23 mouse cellular contexts compared by ENCODE assay signal in the genomic region with DNA sequence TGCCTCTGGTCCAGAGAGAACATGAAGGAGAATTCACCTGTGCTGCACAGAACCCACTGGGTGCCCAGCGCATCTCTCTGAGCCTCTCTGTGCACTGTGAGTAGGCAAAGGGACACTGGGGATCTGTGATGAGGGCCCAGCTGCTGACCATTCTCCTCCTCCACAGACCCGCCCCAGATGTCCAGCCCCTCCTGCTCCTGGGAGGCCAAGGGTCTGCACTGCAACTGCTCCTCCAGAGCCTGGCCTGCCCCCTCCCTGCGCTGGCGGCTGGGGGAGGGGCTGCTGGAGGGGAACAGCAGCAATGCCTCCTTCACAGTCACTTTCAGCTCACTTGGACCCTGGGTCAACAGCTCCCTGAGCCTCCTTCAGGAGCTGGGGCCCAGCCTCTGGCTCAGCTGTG. TPM values are rescaled to one million over a fixed set of nuclear protein-coding genes. Genes with fewer than 3 reads are reported as not detected.
DNase-seq lines count a peak whose midpoint lies in the region; ATAC-seq lines count a peak whose summit lies in the region.
"Not testable (repeated sequence)": the region's sequence is repeated elsewhere in the genome, so short reads cannot be mapped to it uniquely, and the experiment has no call there.
"Had no signal": no experiment of that assay in that cellular context is flagged by ENCODE, and none has a peak within 500 bp of the region (broad histone marks: within the 10 kb centered on the region; RNA-seq: fewer than 3 reads in every experiment).

No protein-coding gene starts in this region.

- WGBS in embryonic facial prominence, embryonic 10.5 days: 31% methylated on average over 4 of the region's 4 CpGs
- WGBS in hindbrain, embryonic 12.5 days: 36% methylated on average over 3 of the region's 4 CpGs
- WGBS in kidney, embryonic 16.5 days: 24% methylated on average over 3 of the region's 4 CpGs
- 32% methylated on average over 4 of the region's 4 CpGs for WGBS in limb, embryonic 11.5 days
- WGBS in midbrain, embryonic 11.5 days: 36% methylated on average over 4 of the region's 4 CpGs

- ATAC-seq in hindbrain, embryonic 12.5 days (ENCODE audit: low FRiP score): peak; percentile 22; the same call in 1 of the 2 replicates
- ATAC-seq in kidney, embryonic 16.5 days (ENCODE audit: low FRiP score, low TSS enrichment): peak; percentile 60; the same call in 1 of the 2 replicates
- 0 out of 2 replicates have a peak, but pooled peaks have one; percentile 44 for ATAC-seq in limb, embryonic 11.5 days (ENCODE audit: insufficient number of reproducible peaks, low FRiP score, low TSS enrichment, low read depth)
- ATAC-seq in midbrain, embryonic 11.5 days (ENCODE audit: low FRiP score): 0 out of 2 replicates have a peak, but pooled peaks have one; percentile 16

- H3K4me1 ChIP-seq in embryonic facial prominence, embryonic 10.5 days; hindbrain, embryonic 12.5 days; kidney, embryonic 16.5 days (ENCODE audit: insufficient read depth, low read length); limb, embryonic 11.5 days (ENCODE audit: control insufficient read depth, insufficient read depth, low read length); midbrain, embryonic 11.5 days (ENCODE audit: control insufficient read depth, insufficient read depth, low read length): not testable (repeated sequence)

- not testable (repeated sequence) for H3K9me3 ChIP-seq in embryonic facial prominence, embryonic 10.5 days; hindbrain, embryonic 12.5 days (replicated peaks); kidney, embryonic 16.5 days (ENCODE audit: low read length); limb, embryonic 11.5 days (ENCODE audit: control insufficient read depth, low read length); midbrain, embryonic 11.5 days (ENCODE audit: control insufficient read depth, low read length)

- not testable (repeated sequence) for H3K4me3 ChIP-seq in embryonic facial prominence, embryonic 10.5 days; hindbrain, embryonic 12.5 days; kidney, embryonic 16.5 days (ENCODE audit: low read length); limb, embryonic 11.5 days (ENCODE audit: low read depth, low read length); midbrain, embryonic 11.5 days (ENCODE audit: low read depth, low read length)

- not testable (repeated sequence) for H3K9ac ChIP-seq in hindbrain, embryonic 12.5 days; kidney, embryonic 16.5 days (replicated peaks; ENCODE audit: low read length); limb, embryonic 11.5 days (ENCODE audit: low read length); midbrain, embryonic 11.5 days (ENCODE audit: low read length)

- H3K27ac ChIP-seq in embryonic facial prominence, embryonic 10.5 days (replicated peaks): 0 out of 2 replicates have a peak overlapping the region, but pooled peaks have one; percentile 6
- H3K27ac ChIP-seq in hindbrain, embryonic 12.5 days; kidney, embryonic 16.5 days (ENCODE audit: low read length); limb, embryonic 11.5 days (replicated peaks; ENCODE audit: low read depth, low read length); midbrain, embryonic 11.5 days (ENCODE audit: low read depth, low read length): not testable (repeated sequence)

- not testable (repeated sequence) for H3K27me3 ChIP-seq in embryonic facial prominence, embryonic 10.5 days (replicated peaks; ENCODE audit: low read depth, poor library complexity, severe bottlenecking); hindbrain, embryonic 12.5 days; kidney, embryonic 16.5 days (ENCODE audit: insufficient read depth, low read length); limb, embryonic 11.5 days (ENCODE audit: control insufficient read depth, insufficient read depth, low read length); midbrain, embryonic 11.5 days (ENCODE audit: control insufficient read depth, insufficient read depth, low read length)

- DNase-seq in embryo, embryonic 10.5 days (ENCODE audit: low spot score): peak; percentile 26
- DNase-seq in embryonic facial prominence, embryonic 10.5 days (ENCODE audit: low spot score): peak; percentile 13
- not testable (repeated sequence) for DNase-seq in limb, embryonic 11.5 days (ENCODE audit: low spot score); midbrain, embryonic 11.5 days (ENCODE audit: low spot score, missing footprints)
- DNase-seq in yolk sac, embryonic 10.5 days (ENCODE audit: low spot score): peak; percentile 13

- H3K36me3 ChIP-seq in embryonic facial prominence, embryonic 10.5 days (replicated peaks); hindbrain, embryonic 12.5 days; kidney, embryonic 16.5 days (ENCODE audit: insufficient read depth, low read length); limb, embryonic 11.5 days (ENCODE audit: control insufficient read depth, insufficient read depth, low read length); midbrain, embryonic 11.5 days (ENCODE audit: control insufficient read depth, insufficient read depth, low read length): not testable (repeated sequence)

- H3K4me2 ChIP-seq in hindbrain, embryonic 12.5 days (replicated peaks); kidney, embryonic 16.5 days (replicated peaks; ENCODE audit: low read depth, low read length); limb, embryonic 11.5 days (ENCODE audit: low read depth, severe bottlenecking); midbrain, embryonic 11.5 days: not testable (repeated sequence)

RNA-seq across cellular contexts. Expression of a gene that starts 3.7 kb away (rescaled TPM):
- 0.06 and 0.16 TPM in 2 replicates for polyA plus RNA-seq in embryonic facial prominence, embryonic 10.5 days (2016; fragmentation: Nextera tagmentation; extraction: Ambion mirVana)
- polyA plus RNA-seq in hindbrain, embryonic 12.5 days (2016; fragmentation: Nextera tagmentation; extraction: Ambion mirVana): not detected in 2 replicates
- 1.6 and 2.4 TPM in 2 replicates for polyA plus RNA-seq in kidney, embryonic 16.5 days (2015; fragmentation: Nextera tagmentation; extraction: Ambion mirVana)
- polyA plus RNA-seq in limb, embryonic 11.5 days (2014; fragmentation: Nextera tagmentation; extraction: Ambion mirVana): 0.09 TPM in 1 of 2 replicates, not detected in the other
- not detected in 2 replicates for polyA plus RNA-seq in midbrain, embryonic 11.5 days (2014; fragmentation: Nextera tagmentation; extraction: Ambion mirVana)
- polyA plus RNA-seq: forebrain, embryonic 14.5 days; forebrain, postnatal 0 days; heart, embryonic 11.5 days; hindbrain, embryonic 15.5 days had no signal

RNA-seq across cellular contexts. Expression of a gene that starts 15.7 kb away (rescaled TPM):
- polyA plus RNA-seq in embryonic facial prominence, embryonic 10.5 days (2016; fragmentation: Nextera tagmentation; extraction: Ambion mirVana): 0.17 TPM in 1 of 2 replicates, not detected in the other
- polyA plus RNA-seq in hindbrain, embryonic 12.5 days (2016; fragmentation: Nextera tagmentation; extraction: Ambion mirVana): not detected in 2 replicates
- polyA plus RNA-seq in kidney, embryonic 16.5 days (2015; fragmentation: Nextera tagmentation; extraction: Ambion mirVana): not detected in 2 replicates
- polyA plus RNA-seq in limb, embryonic 11.5 days (2014; fragmentation: Nextera tagmentation; extraction: Ambion mirVana): not detected in 2 replicates
- 0.20 TPM in 1 of 2 replicates, not detected in the other for polyA plus RNA-seq in midbrain, embryonic 11.5 days (2014; fragmentation: Nextera tagmentation; extraction: Ambion mirVana)
- polyA plus RNA-seq: activated CD4-positive, CD25-positive, alpha-beta regulatory T cell, adult 4 months; CD4-positive, CD25-positive, alpha-beta regulatory T cell, adult 4 months; cortical plate, adult 2 months; embryonic facial prominence, embryonic 15.5 days; forebrain, embryonic 11.5 days; forebrain, embryonic 14.5 days; forebrain, postnatal 0 days; frontal cortex, adult 2 months; heart, embryonic 11.5 days; heart, embryonic 14.5 days; heart, postnatal 0 days; hindbrain, embryonic 15.5 days had no signal

RNA-seq across cellular contexts. Expression of a gene that starts 25.1 kb away (rescaled TPM):
- polyA plus RNA-seq in embryonic facial prominence, embryonic 10.5 days (2016; fragmentation: Nextera tagmentation; extraction: Ambion mirVana): not detected in 2 replicates
- 0.27 TPM in 1 of 2 replicates, not detected in the other for polyA plus RNA-seq in hindbrain, embryonic 12.5 days (2016; fragmentation: Nextera tagmentation; extraction: Ambion mirVana)
- 0.92 TPM in 1 of 2 replicates, not detected in the other for polyA plus RNA-seq in kidney, embryonic 16.5 days (2015; fragmentation: Nextera tagmentation; extraction: Ambion mirVana)
- 0.67 TPM in 1 of 2 replicates, not detected in the other for polyA plus RNA-seq in limb, embryonic 11.5 days (2014; fragmentation: Nextera tagmentation; extraction: Ambion mirVana)
- 0.19 TPM in 1 of 2 replicates, not detected in the other for polyA plus RNA-seq in midbrain, embryonic 11.5 days (2014; fragmentation: Nextera tagmentation; extraction: Ambion mirVana)
- polyA plus RNA-seq: brain, embryonic 14.5 days; cortical plate, adult 2 months; forebrain, embryonic 11.5 days; forebrain, embryonic 14.5 days; forebrain, postnatal 0 days; heart, embryonic 11.5 days; hindbrain, embryonic 15.5 days had no signal

RNA-seq across cellular contexts. Expression of a gene that starts 28.9 kb away (rescaled TPM):
- polyA plus RNA-seq in embryonic facial prominence, embryonic 10.5 days (2016; fragmentation: Nextera tagmentation; extraction: Ambion mirVana): not detected in 2 replicates
- not detected in 2 replicates for polyA plus RNA-seq in hindbrain, embryonic 12.5 days (2016; fragmentation: Nextera tagmentation; extraction: Ambion mirVana)
- polyA plus RNA-seq in kidney, embryonic 16.5 days (2015; fragmentation: Nextera tagmentation; extraction: Ambion mirVana): not detected in 2 replicates
- not detected in 2 replicates for polyA plus RNA-seq in limb, embryonic 11.5 days (2014; fragmentation: Nextera tagmentation; extraction: Ambion mirVana)
- not detected in 2 replicates for polyA plus RNA-seq in midbrain, embryonic 11.5 days (2014; fragmentation: Nextera tagmentation; extraction: Ambion mirVana)
- polyA plus RNA-seq: brain, embryonic 14.5 days; C2C12; CD4-positive, CD25-positive, alpha-beta regulatory T cell, adult 4 months; cortical plate, adult 2 months; embryonic facial prominence, embryonic 12.5 days; embryonic facial prominence, embryonic 15.5 days; forebrain, embryonic 11.5 days; forebrain, embryonic 14.5 days; forebrain, postnatal 0 days; frontal cortex, adult 2 months; heart, embryonic 11.5 days; heart, embryonic 14.5 days; heart, postnatal 0 days; hindbrain, embryonic 15.5 days; intestine, embryonic 14.5 days had no signal

RNA-seq across cellular contexts. Expression of a gene that starts 32.2 kb away (rescaled TPM):
- polyA plus RNA-seq in embryonic facial prominence, embryonic 10.5 days (2016; fragmentation: Nextera tagmentation; extraction: Ambion mirVana): 231 and 252 TPM in 2 replicates
- 169 and 170 TPM in 2 replicates for polyA plus RNA-seq in hindbrain, embryonic 12.5 days (2016; fragmentation: Nextera tagmentation; extraction: Ambion mirVana)
- polyA plus RNA-seq in kidney, embryonic 16.5 days (2015; fragmentation: Nextera tagmentation; extraction: Ambion mirVana): 383 and 436 TPM in 2 replicates
- polyA plus RNA-seq in limb, embryonic 11.5 days (2014; fragmentation: Nextera tagmentation; extraction: Ambion mirVana): 243 and 251 TPM in 2 replicates
- polyA plus RNA-seq in midbrain, embryonic 11.5 days (2014; fragmentation: Nextera tagmentation; extraction: Ambion mirVana): 187 and 202 TPM in 2 replicates
